In the genomic region with DNA sequence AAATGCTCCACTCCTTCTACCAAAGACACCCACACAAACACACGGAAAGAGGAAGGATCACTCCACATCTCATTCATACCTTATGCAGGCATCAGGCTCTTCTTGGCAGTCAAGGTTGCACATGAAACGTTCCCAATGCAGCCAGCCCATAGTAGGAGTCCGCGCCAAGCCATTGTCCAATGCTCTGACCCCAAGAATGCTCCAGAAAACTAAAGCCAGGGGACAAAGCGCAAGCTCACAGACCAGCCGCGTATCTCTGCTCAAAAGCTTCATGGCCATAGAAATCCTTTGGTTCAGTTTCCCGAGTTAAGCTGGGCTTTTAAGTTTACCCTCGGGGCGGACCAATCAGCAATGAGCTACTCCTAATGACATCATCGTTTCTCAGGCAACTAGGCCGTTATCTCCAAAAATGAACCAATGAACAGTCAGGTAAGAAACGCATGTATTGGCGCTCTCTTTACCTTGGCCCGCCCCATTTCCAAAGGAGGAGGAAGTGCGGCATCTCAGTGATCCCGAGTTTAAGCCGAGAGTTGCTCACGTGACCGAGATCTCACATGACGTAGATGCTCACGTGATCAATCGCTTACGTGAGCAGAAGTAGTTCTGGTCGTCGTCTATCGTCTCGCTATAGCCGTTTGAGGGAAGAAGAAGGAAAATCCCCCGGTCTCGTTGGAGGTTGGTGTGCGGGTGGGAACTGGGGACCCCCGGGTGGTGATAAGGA, we compare ENCODE assay signal across 8 mouse cellular contexts. TPM values are rescaled to one million over a fixed set of nuclear protein-coding genes. Genes with fewer than 3 reads are reported as not detected.
A peak's percentile ranks its signal among the peaks of the same experiment; 100 is the strongest.
DNase-seq lines count a peak whose midpoint lies in the region; ATAC-seq and TF ChIP-seq lines count a peak whose summit lies in the region.

A gene (minus strand): TSS at position 467 of the 721 bp plus-strand sequence.
A gene (plus strand): TSS at position 521 of the 721 bp plus-strand sequence.

- H3K4me3 ChIP-seq in G1E (ENCODE audit: low read depth, low read length): peak within 1 kb of the TSS; percentile 70
- H3K4me3 ChIP-seq in forebrain, embryonic 16.5 days (replicated peaks; ENCODE audit: low read length): peak within 1 kb of the TSS; percentile 56
- peak within 1 kb of the TSS; percentile 67 for H3K4me3 ChIP-seq in layer of hippocampus, adult 2 months
- peak within 1 kb of the TSS; percentile 53 for H3K4me3 ChIP-seq in lung, embryonic 14.5 days (ENCODE audit: low read depth, low read length)
- H3K4me3 ChIP-seq in olfactory bulb, adult 2 months (ENCODE audit: insufficient read depth, low read depth, low read length): peak within 1 kb of the TSS; percentile 57
- peak within 1 kb of the TSS; percentile 92 for H3K4me3 ChIP-seq in thymus, adult 2 months (ENCODE audit: control insufficient read depth, insufficient read depth, low read length)

- peaks cover 14% of the 10 kb centered on the region for H3K36me3 ChIP-seq in G1E (replicated peaks)
- no peaks in the 10 kb centered on the region for H3K36me3 ChIP-seq in forebrain, embryonic 16.5 days (ENCODE audit: control insufficient read depth, insufficient read depth)
- peaks cover 7% of the 10 kb centered on the region; the same call in 1 of the 2 replicates for H3K36me3 ChIP-seq in lung, embryonic 14.5 days (ENCODE audit: insufficient read depth)
- no peaks in the 10 kb centered on the region for H3K36me3 ChIP-seq in thymus, adult 2 months (ENCODE audit: control insufficient read depth, insufficient read depth, low read length)

- no peaks in the 10 kb centered on the region for H3K9me3 ChIP-seq in G1E (replicated peaks)
- no peaks in the 10 kb centered on the region for H3K9me3 ChIP-seq in forebrain, embryonic 16.5 days (ENCODE audit: control insufficient read depth, low read length)
- H3K9me3 ChIP-seq in lung, embryonic 14.5 days (ENCODE audit: low read depth, low read length): no peaks in the 10 kb centered on the region

- TF ChIP-seq CTCF in G1E (IDR thresholded peaks at IDR 0.05; ENCODE audit: low read depth, low read length): no peak
- no peak for TF ChIP-seq CTCF in layer of hippocampus, adult 2 months (conservative IDR thresholded peaks at IDR 0.05)
- no peak for TF ChIP-seq CTCF in lung, embryonic 14.5 days (IDR thresholded peaks at IDR 0.05; ENCODE audit: low read depth)
- TF ChIP-seq CTCF in olfactory bulb, adult 2 months (IDR thresholded peaks at IDR 0.05; ENCODE audit: insufficient read depth, low read depth, low read length): no peak
- no peak for TF ChIP-seq CTCF in thymus, adult 2 months (IDR thresholded peaks at IDR 0.05; ENCODE audit: borderline replicate concordance, control insufficient read depth, extremely low read depth, insufficient read depth, low read length, poor library complexity)

- intact Hi-C loops in heart, postnatal 36 days (cut with DNase I): loop anchor here (10.0 kb wide), 1 partner anchor 154 kb away; a partner anchor contains a TSS

- DNase-seq in G1E (ENCODE audit: low spot score): peak; percentile 64
- peak; percentile 84 to 93 for DNase-seq in cerebellum, adult 18-20 months
- peak; percentile 85 to 87 for DNase-seq in heart, postnatal 36 days
- peak; percentile 84 to 90 for DNase-seq in layer of hippocampus, adult 2 months (ENCODE audit: low spot score in 2 of 2)
- DNase-seq in lung, embryonic 14.5 days: peak; percentile 98
- peak; percentile 86 for DNase-seq in thymus, adult 2 months

- peak within 1 kb of the TSS; percentile 66 for H3K9ac ChIP-seq in forebrain, embryonic 16.5 days (replicated peaks; ENCODE audit: low read depth, low read length)
- H3K9ac ChIP-seq in lung, embryonic 14.5 days: peak within 1 kb of the TSS; percentile 59

- peak within 1 kb of the TSS; percentile 65 for H3K4me2 ChIP-seq in forebrain, embryonic 16.5 days (ENCODE audit: low read length)
- H3K4me2 ChIP-seq in lung, embryonic 14.5 days: peak within 1 kb of the TSS; percentile 65

- TF ChIP-seq POLR2A in olfactory bulb, adult 2 months (IDR thresholded peaks at IDR 0.05; ENCODE audit: insufficient read depth, low read depth, low read length): no peak
- TF ChIP-seq POLR2A in thymus, adult 2 months (IDR thresholded peaks at IDR 0.05; ENCODE audit: control insufficient read depth, extremely low read depth, insufficient read depth, low read length, poor library complexity): 0 out of 2 replicates have a peak, but pooled peaks have one; percentile 37

- peak within 1 kb of the TSS; percentile 96 for H3K27ac ChIP-seq in forebrain, embryonic 16.5 days (ENCODE audit: low read length)
- peak within 1 kb of the TSS; percentile 96 for H3K27ac ChIP-seq in layer of hippocampus, adult 2 months
- H3K27ac ChIP-seq in lung, embryonic 14.5 days (ENCODE audit: low read depth): peak within 1 kb of the TSS; percentile 90
- peak within 1 kb of the TSS; percentile 98 for H3K27ac ChIP-seq in olfactory bulb, adult 2 months (ENCODE audit: insufficient read depth, low read depth, low read length)
- peak within 1 kb of the TSS; percentile 97 for H3K27ac ChIP-seq in thymus, adult 2 months (ENCODE audit: control insufficient read depth, insufficient read depth, low read length)

- WGBS in forebrain, embryonic 16.5 days: 23% methylated on average over 33 of the region's 33 CpGs
- 12% methylated on average over 31 of the region's 33 CpGs for WGBS in lung, embryonic 14.5 days
- WGBS in olfactory bulb, adult 2 months: 14% methylated on average over 33 of the region's 33 CpGs
- 1% methylated on average over 33 of the region's 33 CpGs for WGBS in thymus, adult 2 months

- peak; percentile 94 for ATAC-seq in G1E (ENCODE audit: extremely low read depth, insufficient number of reproducible peaks, low FRiP score, poor library complexity, severe bottlenecking)
- peak; percentile 99 for ATAC-seq in forebrain, embryonic 16.5 days
- peak; percentile 98 for ATAC-seq in lung, embryonic 14.5 days (ENCODE audit: insufficient read depth)

- H3K4me1 ChIP-seq in G1E (ENCODE audit: insufficient read depth, low read depth, low read length): peaks cover 10% of the 10 kb centered on the region
- H3K4me1 ChIP-seq in forebrain, embryonic 16.5 days (replicated peaks; ENCODE audit: control insufficient read depth, insufficient read depth, low read length): peaks cover 10% of the 10 kb centered on the region
- H3K4me1 ChIP-seq in lung, embryonic 14.5 days (ENCODE audit: insufficient read depth): 0 out of 2 replicates have a peak, but pooled peaks cover 2% of the 10 kb centered on the region
- H3K4me1 ChIP-seq in olfactory bulb, adult 2 months (ENCODE audit: control insufficient read depth, insufficient read depth, low read length): 0 out of 2 replicates have a peak, but pooled peaks cover 3% of the 10 kb centered on the region
- peaks cover 6% of the 10 kb centered on the region for H3K4me1 ChIP-seq in thymus, adult 2 months (replicated peaks; ENCODE audit: control insufficient read depth, insufficient read depth, low read length)

- H3K27me3 ChIP-seq in G1E (ENCODE audit: insufficient read depth, low read length): no peaks in the 10 kb centered on the region
- H3K27me3 ChIP-seq in forebrain, embryonic 16.5 days (replicated peaks; ENCODE audit: control insufficient read depth, insufficient read depth, low read length): no peaks in the 10 kb centered on the region
- H3K27me3 ChIP-seq in lung, embryonic 14.5 days (ENCODE audit: insufficient read depth, low read length): no peaks in the 10 kb centered on the region
- no peaks in the 10 kb centered on the region for H3K27me3 ChIP-seq in thymus, adult 2 months (ENCODE audit: control insufficient read depth, insufficient read depth, low read length)

RNA-seq across cellular contexts. Expression of the first gene that starts in this region (rescaled TPM):
- 10.7 and 11.7 TPM in 2 replicates for total RNA-seq in G1E (2014; fragmentation: Nextera tagmentation)
- 12.8 and 16.0 TPM in 2 replicates for total RNA-seq in G1E (2017)
- 0.24 and 0.34 TPM in 2 replicates for polyA plus RNA-seq in G1E (2012)
- 3.4 and 3.9 TPM in 2 replicates for polyA plus RNA-seq in forebrain, embryonic 16.5 days (2015; fragmentation: Nextera tagmentation; extraction: Ambion mirVana)
- total RNA-seq in heart, postnatal 36 days (2021): 1 to 10 TPM; 1.4 to 1.9 TPM
- total RNA-seq in layer of hippocampus, adult 2 months (2021): 10 to 100 TPM in 1 of 2 experiments, 1 to 10 TPM in 1; 7.3 to 10.5 TPM
- polyA plus RNA-seq in lung, embryonic 14.5 days (2014; fragmentation: Nextera tagmentation; extraction: Ambion mirVana): 3.0 and 5.1 TPM in 2 replicates
- not detected in 2 replicates for polyA plus RNA-seq in olfactory bulb, adult 2 months (2012; ENCODE audit: insufficient read depth, insufficient read length, low replicate concordance, missing spikeins)
- polyA plus RNA-seq in thymus, adult 2 months (2012; rRNA removed): 2.0 TPM in 2 replicates

RNA-seq across cellular contexts. Expression of the second gene that starts in this region (rescaled TPM):
- 73.1 and 89.1 TPM in 2 replicates for total RNA-seq in G1E (2014; fragmentation: Nextera tagmentation)
- total RNA-seq in G1E (2017): 180 and 195 TPM in 2 replicates
- 13.1 and 21.1 TPM in 2 replicates for polyA plus RNA-seq in G1E (2012)
- polyA plus RNA-seq in forebrain, embryonic 16.5 days (2015; fragmentation: Nextera tagmentation; extraction: Ambion mirVana): 177 and 186 TPM in 2 replicates
- total RNA-seq in heart, postnatal 36 days (2021): 10 to 100 TPM; 66.8 to 71.8 TPM
- 100 to 1,000 TPM; 152 to 157 TPM for total RNA-seq in layer of hippocampus, adult 2 months (2021)
- 112 TPM in 2 replicates for polyA plus RNA-seq in lung, embryonic 14.5 days (2014; fragmentation: Nextera tagmentation; extraction: Ambion mirVana)
- polyA plus RNA-seq in olfactory bulb, adult 2 months (2012; ENCODE audit: insufficient read depth, insufficient read length, low replicate concordance, missing spikeins): not detected in 2 replicates
- polyA plus RNA-seq in thymus, adult 2 months (2012; rRNA removed): 15.9 and 18.2 TPM in 2 replicates

Comparison
In these comparisons a context has a peak if more than half of its experiments do, and no peak if none do; other contexts are left out.
1. Peak in every context shown above with its lines: DNase-seq, ATAC-seq, H3K4me3 ChIP-seq and H3K27ac ChIP-seq.